Mouse (Mus musculus) E14TG2a.4 (cell line): Measurements from ENCODE around the gene Metap2.

Experiments
- H3K27me3 ChIP-seq: 2 replicates; pipeline ENCODE4 v1.6.1; 2014; ENCODE audit warnings: low read length, control low read depth; ENCODE audit not compliant: insufficient read depth
- H3K36me3 ChIP-seq: 2 replicates; pipeline ENCODE4 v1.6.1; 2014; ENCODE audit warnings: low read length, control low read depth; ENCODE audit not compliant: insufficient read depth
- H3K4me1 ChIP-seq: replicated peaks from 2 replicates; pipeline ENCODE4 v1.6.1; 2014; ENCODE audit warnings: low read depth, low read length, control low read depth
- H3K4me3 ChIP-seq: replicated peaks from 2 replicates; pipeline ENCODE4 v1.5.1; 2014; ENCODE audit warnings: mild to moderate bottlenecking, low read length
- H3K9me3 ChIP-seq: 2 replicates; pipeline ENCODE4 v1.6.1; 2014; ENCODE audit warnings: low read length, control low read depth
- CTCF ChIP-seq: conservative IDR thresholded peaks from 2 replicates; pipeline ENCODE4 v1.5.1; 2014; ENCODE audit warnings: low read length
- NANOG ChIP-seq: IDR thresholded peaks from 2 replicates; pipeline ENCODE4 v1.6.1; 2014; ENCODE audit warnings: borderline replicate concordance, low read length, mixed read lengths
- POU5F1 ChIP-seq: IDR thresholded peaks from 2 replicates; pipeline ENCODE4 v1.6.1; 2014; ENCODE audit warnings: low read length, borderline replicate concordance

Metap2 gene

DNA sequence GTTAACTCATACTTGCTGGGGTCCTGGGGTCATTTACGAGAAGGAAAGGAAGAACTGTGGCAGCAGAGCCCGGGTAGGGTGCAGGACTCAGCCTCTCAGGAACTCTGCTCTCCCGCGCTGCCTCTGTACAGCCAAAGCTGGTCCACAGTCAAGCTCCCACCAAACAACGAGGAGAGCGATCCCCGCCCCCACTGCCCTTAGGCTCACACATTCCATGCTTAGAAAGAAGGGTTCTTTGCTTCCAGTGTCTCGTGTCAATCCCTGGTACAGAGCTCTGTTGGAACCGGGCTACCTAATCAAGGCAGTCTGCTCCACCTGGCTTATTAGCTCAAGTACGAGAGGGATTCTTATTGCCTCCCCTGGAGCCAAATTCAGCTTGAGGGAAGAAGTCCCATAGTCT, 10.5 kb upstream of the Metap2 start:
- H3K9me3 ChIP-seq = no peaks in the 10 kb centered on the region
- no peak for TF ChIP-seq CTCF
- TF ChIP-seq POU5F1 = no peak
- no peak for TF ChIP-seq NANOG
- H3K4me1 ChIP-seq = peaks cover 17% of the 10 kb centered on the region
- H3K27me3 ChIP-seq = no peaks in the 10 kb centered on the region; the same call in 1 of the 2 replicates
- H3K4me3 ChIP-seq = no peak overlapping the region
- no peaks in the 10 kb centered on the region for H3K36me3 ChIP-seq

DNA sequence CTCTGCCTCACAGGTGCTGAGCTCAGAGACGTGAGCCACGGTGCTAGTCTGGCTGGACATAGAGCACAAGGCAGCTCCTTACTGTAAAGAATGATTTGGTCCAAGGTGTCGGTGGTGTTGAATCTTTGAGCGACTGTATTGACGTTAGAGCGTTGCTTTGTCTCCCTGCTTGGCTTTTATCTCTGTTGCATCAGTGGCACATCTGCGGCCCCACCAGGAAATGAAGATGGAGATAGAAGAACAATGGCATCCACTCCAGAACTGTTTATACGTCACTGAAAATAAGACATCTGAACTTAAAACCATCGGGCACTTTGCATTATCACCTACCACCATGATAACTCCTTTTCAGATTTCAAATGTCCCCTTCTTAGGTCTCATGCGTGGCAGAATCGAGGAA, 3.0 kb upstream of the Metap2 start:
- Histone ChIP-seq H3K27me3 (peaks cover 4% of the 10 kb centered on the region; the same call in 1 of the 2 replicates), H3K9me3 (no peaks in the 10 kb centered on the region), H3K4me3 (no peak overlapping the region), H3K4me1 (no peaks in the 10 kb centered on the region), H3K36me3 (no peaks in the 10 kb centered on the region)
- no peak for TF ChIP-seq CTCF
- TF ChIP-seq POU5F1 = no peak
- TF ChIP-seq NANOG = no peak

DNA sequence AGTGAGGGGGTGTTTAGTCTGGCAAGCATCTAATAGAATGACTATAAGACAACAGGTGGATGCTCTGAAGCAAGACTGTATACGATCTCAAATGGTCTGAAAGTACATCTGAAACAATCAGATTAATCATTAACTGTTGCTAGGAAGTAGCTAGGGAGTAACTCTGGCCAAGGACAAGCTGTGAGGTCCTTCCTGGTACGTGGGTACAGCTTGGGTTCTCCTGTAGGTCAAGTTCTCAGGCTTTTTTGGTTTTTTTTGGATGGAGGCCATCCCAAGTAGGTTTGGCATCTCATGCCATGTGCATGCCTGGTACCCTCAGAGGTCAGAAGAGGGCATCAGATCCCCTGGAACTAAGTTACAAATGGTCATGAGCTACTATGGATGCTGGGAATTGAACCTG, 2.4 kb upstream of the Metap2 start:
- H3K36me3 ChIP-seq = no peaks in the 10 kb centered on the region
- H3K27me3 ChIP-seq = peaks cover 4% of the 10 kb centered on the region; the same call in 1 of the 2 replicates
- no peak overlapping the region for H3K4me3 ChIP-seq
- H3K4me1 ChIP-seq = no peaks in the 10 kb centered on the region
- TF ChIP-seq NANOG (no peak), POU5F1 (no peak), CTCF (no peak)
- no peaks in the 10 kb centered on the region for H3K9me3 ChIP-seq

DNA sequence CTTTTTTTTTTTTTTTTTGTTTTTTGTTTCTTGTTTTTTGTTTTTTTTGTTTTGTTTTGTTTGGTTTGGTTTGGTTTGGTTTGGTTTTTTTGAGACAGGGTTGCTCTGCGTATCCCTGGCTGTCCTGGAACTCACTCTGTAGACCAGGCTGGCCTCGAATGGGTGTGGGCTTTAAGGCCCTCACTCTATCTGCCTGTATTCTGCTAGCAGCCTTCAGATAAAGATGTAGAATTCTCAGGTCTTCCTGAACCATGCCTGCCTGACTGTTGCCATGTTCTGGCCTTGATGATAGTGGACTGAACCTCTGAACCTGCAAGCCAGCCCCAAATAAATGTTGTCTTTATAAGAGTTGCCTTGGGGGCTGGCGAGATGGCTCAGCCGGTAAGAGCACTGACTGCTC, 4.3 kb downstream of the Metap2 start:
- Histone ChIP-seq H3K4me1 (peaks cover 22% of the 10 kb centered on the region), H3K36me3 (no peaks in the 10 kb centered on the region), H3K9me3 (no peaks in the 10 kb centered on the region), H3K27me3 (0 out of 2 replicates have a peak, but pooled peaks cover 4% of the 10 kb centered on the region), H3K4me3 (no peak overlapping the region)
- TF ChIP-seq POU5F1 = no peak
- no peak for TF ChIP-seq CTCF
- TF ChIP-seq NANOG = no peak

DNA sequence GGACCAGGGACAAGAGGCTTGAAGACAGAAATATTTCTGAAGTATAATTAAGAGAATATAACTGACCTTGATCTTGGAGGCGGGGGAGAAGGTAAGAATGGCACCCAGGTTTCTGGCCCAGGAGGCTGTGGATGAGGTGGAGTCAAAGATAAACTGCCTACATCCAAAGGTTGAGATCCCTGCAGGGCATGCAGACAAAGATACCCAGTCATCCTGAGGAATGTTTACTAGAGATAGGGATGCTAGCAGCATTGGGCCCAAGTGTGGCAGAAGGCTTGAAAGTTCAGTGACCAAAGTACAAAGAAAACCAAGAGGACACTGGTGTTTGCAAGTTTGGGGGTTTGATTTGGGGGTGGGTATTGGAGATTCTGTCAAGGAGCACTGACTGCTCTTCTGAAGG, 5.9 kb downstream of the Metap2 start:
- no peak for TF ChIP-seq POU5F1
- no peak for TF ChIP-seq CTCF
- TF ChIP-seq NANOG = no peak

DNA sequence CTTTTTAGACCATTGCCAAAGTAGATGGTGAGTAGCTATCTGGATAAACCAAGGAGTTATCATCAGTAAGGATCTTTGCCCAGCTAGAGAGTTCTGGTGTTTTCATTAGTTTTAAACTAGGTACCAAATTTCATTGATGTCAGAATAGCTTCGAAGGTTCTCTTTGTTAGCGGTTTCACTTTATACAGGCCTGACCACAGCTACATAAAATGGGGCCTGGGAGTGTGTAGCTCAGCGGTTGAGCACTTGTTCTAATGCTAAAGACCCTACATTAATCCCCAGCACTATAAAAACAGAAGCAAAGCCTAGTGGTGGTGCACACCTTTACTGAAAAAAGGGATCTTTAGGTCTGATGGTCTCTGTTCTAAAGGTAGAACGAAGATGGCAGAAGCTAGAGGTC, 6.3 kb downstream of the Metap2 start:
- H3K36me3 ChIP-seq = peaks cover 16% of the 10 kb centered on the region
- peak overlapping the region; percentile 94 for H3K4me3 ChIP-seq
- peaks cover 32% of the 10 kb centered on the region for H3K4me1 ChIP-seq
- no peaks in the 10 kb centered on the region for H3K9me3 ChIP-seq
- no peaks in the 10 kb centered on the region for H3K27me3 ChIP-seq
- no peak for TF ChIP-seq NANOG
- TF ChIP-seq CTCF = no peak
- no peak for TF ChIP-seq POU5F1

More for the DNA sequence above, 5.9 kb downstream of the Metap2 start:
- Histone ChIP-seq H3K4me1 (peaks cover 28% of the 10 kb centered on the region), H3K36me3 (peaks cover 11% of the 10 kb centered on the region), H3K9me3 (no peaks in the 10 kb centered on the region), H3K4me3 (no peak overlapping the region), H3K27me3 (no peaks in the 10 kb centered on the region)

DNA sequence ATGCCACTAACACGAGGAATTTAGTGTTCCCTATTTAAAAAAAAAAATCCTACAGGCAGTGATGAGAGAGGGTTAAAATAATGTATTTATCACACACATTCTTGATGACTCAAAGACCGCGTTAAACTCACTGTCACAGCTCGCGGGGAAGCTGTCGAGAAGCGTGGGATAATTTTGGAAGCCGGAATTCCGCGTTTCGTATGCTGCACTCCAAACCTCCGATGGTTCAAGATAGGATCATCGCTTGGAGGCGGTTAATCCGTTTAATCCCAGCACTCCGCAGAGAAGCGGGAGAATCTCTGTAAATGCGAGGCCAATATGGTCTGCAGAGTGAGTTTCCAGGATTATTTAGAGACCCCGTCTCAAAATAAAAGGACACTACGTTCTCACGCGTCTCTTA, 6.9 kb downstream of the Metap2 start:
- Histone ChIP-seq H3K27me3 (no peaks in the 10 kb centered on the region), H3K4me1 (peaks cover 33% of the 10 kb centered on the region), H3K9me3 (no peaks in the 10 kb centered on the region), H3K4me3 (peak overlapping the region; percentile 94), H3K36me3 (peaks cover 22% of the 10 kb centered on the region)
- TF ChIP-seq POU5F1 = no peak
- TF ChIP-seq NANOG = no peak
- TF ChIP-seq CTCF = no peak

DNA sequence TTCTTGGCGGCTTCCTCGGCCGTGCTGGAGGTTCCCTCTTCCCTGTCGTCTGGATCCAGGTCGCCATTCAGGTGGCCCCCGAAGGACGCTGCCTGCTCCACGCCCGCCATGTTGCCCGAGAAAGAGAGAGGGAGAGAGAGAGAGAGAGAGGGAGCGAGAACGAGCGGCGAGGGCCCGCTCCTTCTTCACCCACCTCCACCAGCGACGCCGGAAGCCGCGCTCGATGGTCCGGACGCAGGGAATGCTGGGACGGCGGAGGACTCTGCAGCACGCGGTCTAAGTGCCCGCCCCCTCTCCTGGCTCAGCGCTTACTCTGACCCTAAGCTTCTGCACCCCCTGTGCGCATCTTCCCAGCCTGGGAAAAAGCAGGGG, 7.3 kb downstream of the Metap2 start:
- no peaks in the 10 kb centered on the region for H3K27me3 ChIP-seq
- peak overlapping the region; percentile 94 for H3K4me3 ChIP-seq
- peaks cover 35% of the 10 kb centered on the region for H3K4me1 ChIP-seq
- no peaks in the 10 kb centered on the region for H3K9me3 ChIP-seq
- no peak for TF ChIP-seq POU5F1
- no peak for TF ChIP-seq NANOG
- peaks cover 26% of the 10 kb centered on the region for H3K36me3 ChIP-seq

DNA sequence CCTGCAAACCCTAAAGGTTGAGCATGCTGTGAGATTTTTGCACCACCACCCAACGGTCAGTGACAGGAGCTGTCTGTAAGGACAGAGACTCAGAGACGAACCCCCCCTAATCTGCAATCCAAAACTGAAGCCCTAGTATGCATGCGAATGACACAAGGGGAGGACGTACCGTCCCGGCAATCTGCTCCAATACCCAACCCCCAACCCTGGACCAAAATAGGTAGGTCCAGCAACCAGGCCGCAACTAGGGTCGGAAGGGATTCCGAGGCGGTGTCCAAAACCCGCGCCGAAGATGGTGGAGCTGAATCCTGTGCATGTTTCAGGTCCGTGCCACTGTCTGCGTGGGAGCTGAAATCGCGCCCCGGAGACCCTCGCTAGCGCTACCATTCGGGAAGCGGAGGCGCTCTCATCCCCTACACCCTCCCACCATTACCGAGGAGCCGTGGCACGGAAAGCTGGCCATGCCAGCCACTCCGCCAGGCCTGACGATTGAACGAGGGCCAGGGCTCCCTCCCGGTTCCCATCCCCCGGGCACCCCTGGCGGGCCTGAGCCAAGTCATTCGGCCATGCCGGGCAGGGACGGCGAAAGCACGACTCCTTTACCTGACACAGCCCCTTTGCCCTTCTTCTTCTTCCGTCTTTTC, 7.8 kb downstream of the Metap2 start:
- no peak for TF ChIP-seq CTCF
- no peak for TF ChIP-seq NANOG
- TF ChIP-seq POU5F1 = no peak
- Histone ChIP-seq H3K36me3 (peaks cover 27% of the 10 kb centered on the region), H3K9me3 (no peaks in the 10 kb centered on the region), H3K4me3 (peak overlapping the region; percentile 94), H3K4me1 (peaks cover 38% of the 10 kb centered on the region), H3K27me3 (no peaks in the 10 kb centered on the region)
